In genomic region chr2:71580632-71581466, GRCm38 (mm10) we compare ENCODE assay signal across 8 mouse cellular contexts. TPM values are rescaled to one million over a fixed set of nuclear protein-coding genes. Genes with fewer than 3 reads are reported as not detected.
A peak's percentile ranks its signal among the peaks of the same experiment; 100 is the strongest.
DNase-seq lines count a peak whose midpoint lies in the region; ATAC-seq and TF ChIP-seq lines count a peak whose summit lies in the region.

No protein-coding gene starts in this region.

- H3K36me3 ChIP-seq in heart, adult 2 months (ENCODE audit: control insufficient read depth, insufficient read depth, low read length): no peaks in the 10 kb centered on the region
- H3K36me3 ChIP-seq in limb, embryonic 15.5 days: no peaks in the 10 kb centered on the region
- no peaks in the 10 kb centered on the region for H3K36me3 ChIP-seq in midbrain, embryonic 15.5 days (replicated peaks)
- H3K36me3 ChIP-seq in splenic B cell, adult 2 months (ENCODE audit: control insufficient read depth, insufficient read depth, low read length, poor library complexity, severe bottlenecking): no peaks in the 10 kb centered on the region

- H3K4me3 ChIP-seq in heart, adult 2 months: peak overlapping the region; percentile 45
- peak overlapping the region; percentile 58 for H3K4me3 ChIP-seq in limb, embryonic 15.5 days
- H3K4me3 ChIP-seq in midbrain, embryonic 15.5 days: peak overlapping the region; percentile 56

- H3K27ac ChIP-seq in heart, adult 2 months: no peak overlapping the region; the same call in 1 of the 2 replicates
- no peak overlapping the region for H3K27ac ChIP-seq in limb, embryonic 15.5 days
- H3K27ac ChIP-seq in midbrain, embryonic 15.5 days: no peak overlapping the region

- no peaks in the 10 kb centered on the region for H3K27me3 ChIP-seq in heart, adult 2 months (ENCODE audit: control insufficient read depth, insufficient read depth, low read length)
- H3K27me3 ChIP-seq in limb, embryonic 15.5 days: no peaks in the 10 kb centered on the region
- H3K27me3 ChIP-seq in midbrain, embryonic 15.5 days (replicated peaks): peaks cover 3% of the 10 kb centered on the region; the same call in 1 of the 2 replicates
- H3K27me3 ChIP-seq in splenic B cell, adult 2 months (ENCODE audit: control insufficient read depth, insufficient read depth, low read length, poor library complexity, severe bottlenecking): no peaks in the 10 kb centered on the region

- no peaks in the 10 kb centered on the region for H3K9me3 ChIP-seq in limb, embryonic 15.5 days
- no peaks in the 10 kb centered on the region for H3K9me3 ChIP-seq in midbrain, embryonic 15.5 days

- peak overlapping the region; percentile 66 for H3K9ac ChIP-seq in heart, adult 2 months (ENCODE audit: low read depth, low read length)
- H3K9ac ChIP-seq in limb, embryonic 15.5 days: peak overlapping the region; percentile 42; the same call in 1 of the 2 replicates
- peak overlapping the region; percentile 67 for H3K9ac ChIP-seq in midbrain, embryonic 15.5 days

- ATAC-seq in limb, embryonic 15.5 days (ENCODE audit: insufficient number of reproducible peaks, low FRiP score, low TSS enrichment, low read depth): peak; percentile 65; the same call in 1 of the 2 replicates
- ATAC-seq in midbrain, embryonic 15.5 days (replicated peaks): peak; percentile 92

- 9% methylated on average over 50 of the region's 50 CpGs for WGBS in heart, adult 2 months
- WGBS in limb, embryonic 15.5 days: 9% methylated on average over 50 of the region's 50 CpGs
- 12% methylated on average over 46 of the region's 50 CpGs for WGBS in midbrain, embryonic 15.5 days

- DNase-seq in cerebellum, postnatal 14 days: peak; percentile 64 to 67
- DNase-seq in cerebellum, adult 11-12 months: no peak
- DNase-seq in embryo, embryonic 9.5 days (ENCODE audit: extremely low spot score): peak; percentile 73
- peak; percentile 69 to 78 for DNase-seq in heart, adult 2 months
- peak; percentile 61 for DNase-seq in kidney, adult 18-20 months
- peak; percentile 54 for DNase-seq in splenic B cell, adult 2 months (ENCODE audit: low read depth, low spot score)

- H3K4me1 ChIP-seq in heart, adult 2 months (ENCODE audit: control insufficient read depth, insufficient read depth, low read length): no peaks in the 10 kb centered on the region
- 0 out of 2 replicates have a peak, but pooled peaks cover 4% of the 10 kb centered on the region for H3K4me1 ChIP-seq in limb, embryonic 15.5 days
- peaks cover 7% of the 10 kb centered on the region; the same call in 1 of the 2 replicates for H3K4me1 ChIP-seq in midbrain, embryonic 15.5 days

- no peaks in the 10 kb centered on the region for H3K79me2 ChIP-seq in heart, adult 2 months (replicated peaks; ENCODE audit: control insufficient read depth, insufficient read depth, low read length)

- no peak for TF ChIP-seq EP300 in heart, adult 2 months (IDR thresholded peaks at IDR 0.05; ENCODE audit: insufficient read depth, low read depth, low read length)

- intact Hi-C loops in heart, adult 2 months (cut with DNase I): no loop called here

- peak; percentile 75 for TF ChIP-seq CTCF in heart, adult 2 months (IDR thresholded peaks at IDR 0.05)

- no peak for TF ChIP-seq POLR2A in heart, adult 2 months (IDR thresholded peaks at IDR 0.05; ENCODE audit: insufficient read depth, low read depth, low read length)

- peak overlapping the region; percentile 91 for H3K4me2 ChIP-seq in limb, embryonic 15.5 days
- H3K4me2 ChIP-seq in midbrain, embryonic 15.5 days: peak overlapping the region; percentile 95

RNA-seq across cellular contexts. Expression of gene Dlx2, which starts 34.3 kb away (rescaled TPM):
- total RNA-seq in heart, adult 2 months (2021): not detected
- polyA plus RNA-seq in heart, adult 2 months (2012; rRNA removed): not detected in 2 replicates
- 3.5 and 3.6 TPM in 2 replicates for polyA plus RNA-seq in limb, embryonic 15.5 days (2015; fragmentation: Nextera tagmentation; extraction: Ambion mirVana)
- polyA plus RNA-seq in midbrain, embryonic 15.5 days (2015; fragmentation: Nextera tagmentation; extraction: Ambion mirVana): 8.0 and 10.7 TPM in 2 replicates

RNA-seq across cellular contexts. Expression of gene Dlx1, which starts 52.9 kb away (rescaled TPM):
- under 1 TPM; 0.23 to 0.39 TPM for total RNA-seq in heart, adult 2 months (2021)
- polyA plus RNA-seq in heart, adult 2 months (2012; rRNA removed): 0.14 and 0.26 TPM in 2 replicates
- polyA plus RNA-seq in limb, embryonic 15.5 days (2015; fragmentation: Nextera tagmentation; extraction: Ambion mirVana): 3.9 and 4.4 TPM in 2 replicates
- 44.3 and 55.9 TPM in 2 replicates for polyA plus RNA-seq in midbrain, embryonic 15.5 days (2015; fragmentation: Nextera tagmentation; extraction: Ambion mirVana)
